22 mouse cellular contexts compared by ENCODE assay signal in the genomic region with DNA sequence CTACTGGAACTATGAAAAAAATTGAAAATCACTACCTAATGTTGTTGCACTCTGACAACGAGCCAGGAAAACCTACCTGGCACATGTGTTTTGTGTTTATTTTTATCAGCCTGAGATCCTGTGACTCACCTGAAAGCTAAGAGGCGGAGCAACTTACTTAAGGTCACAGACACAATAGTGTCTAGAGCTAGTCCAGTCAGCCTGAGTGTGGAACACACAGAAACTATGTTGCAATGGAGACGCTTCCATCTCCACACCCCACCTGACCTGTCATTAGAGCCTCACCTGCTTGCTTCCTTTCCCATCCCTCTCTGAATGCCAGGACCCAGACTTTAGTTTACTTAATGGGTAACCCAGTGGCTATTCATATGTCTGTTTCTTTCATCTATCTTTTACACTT.
"Had no signal": no experiment of that assay in that cellular context is flagged by ENCODE, and none has a peak within 500 bp of the region (broad histone marks: within the 10 kb centered on the region; RNA-seq: fewer than 3 reads in every experiment).

No protein-coding gene starts in this region.

- H3K9me3 ChIP-seq: liver, embryonic 13.5 days; liver, embryonic 15.5 days; lung, embryonic 15.5 days; midbrain, embryonic 10.5 days; midbrain, embryonic 12.5 days; neural tube, embryonic 13.5 days; neural tube, embryonic 15.5 days; stomach, embryonic 15.5 days had no signal

- H3K27me3 ChIP-seq: liver, embryonic 13.5 days; liver, embryonic 15.5 days; lung, embryonic 15.5 days; midbrain, embryonic 12.5 days; neural tube, embryonic 13.5 days; neural tube, embryonic 15.5 days; stomach, embryonic 15.5 days had no signal

- H3K9ac ChIP-seq: liver, embryonic 13.5 days; liver, embryonic 15.5 days; liver, postnatal 0 days; lung, embryonic 15.5 days; midbrain, embryonic 12.5 days; neural tube, embryonic 13.5 days; neural tube, embryonic 15.5 days; stomach, embryonic 15.5 days had no signal

- H3K4me1 ChIP-seq: liver, embryonic 13.5 days; liver, embryonic 15.5 days; lung, embryonic 15.5 days; midbrain, embryonic 10.5 days; midbrain, embryonic 12.5 days; stomach, embryonic 15.5 days had no signal

- H3K27ac ChIP-seq: liver, embryonic 13.5 days; liver, embryonic 15.5 days; lung, embryonic 15.5 days; midbrain, embryonic 10.5 days; midbrain, embryonic 12.5 days; neural tube, embryonic 13.5 days; neural tube, embryonic 15.5 days; stomach, embryonic 15.5 days had no signal

- H3K4me2 ChIP-seq: liver, embryonic 13.5 days; liver, embryonic 15.5 days; lung, embryonic 15.5 days; midbrain, embryonic 12.5 days; neural tube, embryonic 13.5 days; neural tube, embryonic 15.5 days; stomach, embryonic 15.5 days had no signal

- H3K4me3 ChIP-seq: liver, embryonic 13.5 days; liver, embryonic 15.5 days; lung, embryonic 15.5 days; midbrain, embryonic 10.5 days; midbrain, embryonic 12.5 days; myocyte; neural tube, embryonic 13.5 days; neural tube, embryonic 15.5 days; stomach, embryonic 15.5 days had no signal

- H3K36me3 ChIP-seq: liver, embryonic 13.5 days; liver, embryonic 15.5 days; lung, embryonic 15.5 days; midbrain, embryonic 10.5 days; midbrain, embryonic 12.5 days; neural tube, embryonic 13.5 days; neural tube, embryonic 15.5 days; stomach, embryonic 15.5 days had no signal

- ATAC-seq: liver, postnatal 0 days; midbrain, embryonic 16.5 days had no signal

- DNase-seq: liver, embryonic 13.5 days; liver, postnatal 0 days; lung, adult 2 months; lung, postnatal 10 days; midbrain, embryonic 14.5 days; retina, postnatal 1 day; right cerebral cortex, adult 18-20 months; right cerebral cortex, postnatal 25 days; right cerebral cortex, postnatal 4 days; spleen, adult 18-20 months; thymus, adult 2 months; thymus, postnatal 25 days; thymus, postnatal 4 days had no signal
